Mouse (Mus musculus): ENCODE measurements at regions not wholly inside any gene's neighbourhood (a gene's known extent, or its start where the extent isn't known, plus 50 kb on each side); places are given as distances from the start of the nearest gene placed in this dataset.

GRCm38 (mm10) chr2:9395379-9395999 is 485.6 kb upstream of the 4930412O13Rik start:
- ATAC-seq (no peak), DNase-seq (no peak)
- Histone ChIP-seq H3K9ac (no peak overlapping the region), H3K36me3 (ENCODE audit: insufficient read depth) (no peaks in the 10 kb centered on the region), H3K4me3 (ENCODE audit: low read depth, low read length) (no peak overlapping the region), H3K4me2 (ENCODE audit: low read depth) (no peak overlapping the region), H3K4me1 (ENCODE audit: insufficient read depth) (no peaks in the 10 kb centered on the region), H3K9me3 (ENCODE audit: low read length) (no peaks in the 10 kb centered on the region), H3K27ac (ENCODE audit: low read depth, low read length) (no peak overlapping the region), H3K27me3 (ENCODE audit: insufficient read depth, low read length) (no peaks in the 10 kb centered on the region)
- WGBS, result 87% methylated on average over 9 of the region's 9 CpGs
- TF ChIP-seq CTCF (IDR thresholded peaks at IDR 0.05; ENCODE audit: low read depth), result no peak

- Histone ChIP-seq H3K9me3 (ENCODE audit: low read length) (no peaks in the 10 kb centered on the region), H3K27ac (ENCODE audit: low read depth, low read length) (no peak overlapping the region), H3K27me3 (ENCODE audit: insufficient read depth, low read length) (no peaks in the 10 kb centered on the region), H3K36me3 (ENCODE audit: insufficient read depth) (no peaks in the 10 kb centered on the region), H3K4me1 (ENCODE audit: insufficient read depth) (no peaks in the 10 kb centered on the region), H3K9ac (no peak overlapping the region), H3K4me3 (ENCODE audit: low read depth, low read length) (no peak overlapping the region), H3K4me2 (ENCODE audit: low read depth) (no peak overlapping the region)
- ATAC-seq (no peak), DNase-seq (no peak)
- TF ChIP-seq CTCF (IDR thresholded peaks at IDR 0.05; ENCODE audit: low read depth), result no peak
- WGBS, result 94% methylated on average over 7 of the region's 7 CpGs
Measured at GRCm38 (mm10) chr2:9401461-9401860, 479.6 kb upstream of the 4930412O13Rik start.

DNA sequence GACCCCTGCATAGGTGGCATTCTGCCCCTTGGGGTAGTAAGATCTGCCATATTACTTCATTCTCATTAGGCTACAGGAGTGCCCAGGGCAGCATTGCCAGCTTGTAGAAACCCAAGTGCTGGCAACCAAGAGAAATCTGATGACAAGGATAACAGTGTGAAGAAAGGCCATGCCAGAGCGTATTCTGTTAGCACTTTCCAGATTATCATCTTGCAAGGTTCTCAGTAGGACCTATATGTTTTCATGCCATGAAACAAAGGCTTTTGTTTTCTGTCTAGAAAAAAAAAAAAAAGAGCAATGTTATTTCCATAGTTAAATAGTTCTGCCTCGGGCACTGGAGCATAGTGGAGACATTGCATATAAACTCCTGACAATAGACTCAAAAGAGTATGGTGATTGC is 478.8 kb upstream of the 4930412O13Rik start:
- Histone ChIP-seq H3K9me3 (ENCODE audit: low read length) (no peaks in the 10 kb centered on the region), H3K4me1 (ENCODE audit: insufficient read depth) (no peaks in the 10 kb centered on the region), H3K36me3 (ENCODE audit: insufficient read depth) (no peaks in the 10 kb centered on the region), H3K9ac (no peak overlapping the region), H3K4me3 (ENCODE audit: low read depth, low read length) (no peak overlapping the region), H3K27me3 (ENCODE audit: insufficient read depth, low read length) (no peaks in the 10 kb centered on the region), H3K27ac (ENCODE audit: low read depth, low read length) (no peak overlapping the region), H3K4me2 (ENCODE audit: low read depth) (no peak overlapping the region)
- no peak for TF ChIP-seq CTCF (IDR thresholded peaks at IDR 0.05; ENCODE audit: low read depth)
- DNase-seq (no peak), ATAC-seq (no peak)
- 51% methylated on average over 2 of the region's 2 CpGs for WGBS

GRCm38 (mm10) chr2:9409075-9409474 is 472.0 kb upstream of the 4930412O13Rik start:
- Histone ChIP-seq H3K36me3 (ENCODE audit: insufficient read depth) (no peaks in the 10 kb centered on the region), H3K4me1 (ENCODE audit: insufficient read depth) (no peaks in the 10 kb centered on the region), H3K9me3 (ENCODE audit: low read length) (no peaks in the 10 kb centered on the region), H3K4me3 (ENCODE audit: low read depth, low read length) (no peak overlapping the region), H3K27me3 (ENCODE audit: insufficient read depth, low read length) (no peaks in the 10 kb centered on the region), H3K9ac (no peak overlapping the region), H3K4me2 (ENCODE audit: low read depth) (no peak overlapping the region), H3K27ac (ENCODE audit: low read depth, low read length) (no peak overlapping the region)
- DNase-seq (no peak), ATAC-seq (no peak)
- 85% methylated on average over 7 of the region's 7 CpGs for WGBS
- no peak for TF ChIP-seq CTCF (IDR thresholded peaks at IDR 0.05; ENCODE audit: low read depth)

DNA sequence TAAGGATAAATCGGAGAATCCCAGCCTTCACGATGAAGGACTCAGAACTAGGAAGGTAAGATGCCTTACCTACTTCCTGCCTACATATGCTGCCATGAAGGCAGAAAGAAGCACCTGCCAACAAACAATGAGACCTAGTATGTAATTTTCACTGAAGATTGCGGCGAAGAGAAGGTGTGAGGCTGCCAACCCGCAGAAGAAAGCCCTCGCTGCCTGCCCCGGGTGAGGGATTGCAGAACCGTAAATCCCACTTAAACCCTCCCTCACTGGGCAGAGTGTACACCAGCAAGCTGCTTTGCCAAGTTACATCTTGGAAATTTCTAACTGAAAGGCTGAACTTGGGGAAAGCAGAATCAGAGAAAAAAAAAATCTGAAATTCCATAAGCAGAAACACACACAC is 458.4 kb upstream of the 4930412O13Rik start:
- no peaks in the 10 kb centered on the region for H3K4me1 ChIP-seq (ENCODE audit: insufficient read depth)
- ATAC-seq (no peak), DNase-seq (no peak)
- H3K4me3 ChIP-seq (ENCODE audit: low read depth, low read length), result no peak overlapping the region
- TF ChIP-seq CTCF (IDR thresholded peaks at IDR 0.05; ENCODE audit: low read depth), result no peak
- H3K27me3 ChIP-seq (ENCODE audit: insufficient read depth, low read length), result no peaks in the 10 kb centered on the region
- H3K4me2 ChIP-seq (ENCODE audit: low read depth), result no peak overlapping the region
- no peaks in the 10 kb centered on the region for H3K9me3 ChIP-seq (ENCODE audit: low read length)
- WGBS, result 71% methylated on average over 8 of the region's 8 CpGs
- no peaks in the 10 kb centered on the region for H3K36me3 ChIP-seq (ENCODE audit: insufficient read depth)
- H3K27ac ChIP-seq (ENCODE audit: low read depth, low read length), result no peak overlapping the region
- H3K9ac ChIP-seq, result no peak overlapping the region

- H3K9ac ChIP-seq, result no peak overlapping the region
- ATAC-seq (no peak), DNase-seq (no peak)
- H3K4me2 ChIP-seq (ENCODE audit: low read depth), result no peak overlapping the region
- no peaks in the 10 kb centered on the region for H3K9me3 ChIP-seq (ENCODE audit: low read length)
- TF ChIP-seq CTCF (IDR thresholded peaks at IDR 0.05; ENCODE audit: low read depth), result no peak
- WGBS, result 16% methylated on average over 7 of the region's 7 CpGs
- H3K4me3 ChIP-seq (ENCODE audit: low read depth, low read length), result no peak overlapping the region
- H3K4me1 ChIP-seq (ENCODE audit: insufficient read depth), result no peaks in the 10 kb centered on the region
- no peaks in the 10 kb centered on the region for H3K27me3 ChIP-seq (ENCODE audit: insufficient read depth, low read length)
- H3K27ac ChIP-seq (ENCODE audit: low read depth, low read length), result no peak overlapping the region
- H3K36me3 ChIP-seq (ENCODE audit: insufficient read depth), result no peaks in the 10 kb centered on the region
Measured at GRCm38 (mm10) chr2:9423534-9423933, 457.5 kb upstream of the 4930412O13Rik start.

DNA sequence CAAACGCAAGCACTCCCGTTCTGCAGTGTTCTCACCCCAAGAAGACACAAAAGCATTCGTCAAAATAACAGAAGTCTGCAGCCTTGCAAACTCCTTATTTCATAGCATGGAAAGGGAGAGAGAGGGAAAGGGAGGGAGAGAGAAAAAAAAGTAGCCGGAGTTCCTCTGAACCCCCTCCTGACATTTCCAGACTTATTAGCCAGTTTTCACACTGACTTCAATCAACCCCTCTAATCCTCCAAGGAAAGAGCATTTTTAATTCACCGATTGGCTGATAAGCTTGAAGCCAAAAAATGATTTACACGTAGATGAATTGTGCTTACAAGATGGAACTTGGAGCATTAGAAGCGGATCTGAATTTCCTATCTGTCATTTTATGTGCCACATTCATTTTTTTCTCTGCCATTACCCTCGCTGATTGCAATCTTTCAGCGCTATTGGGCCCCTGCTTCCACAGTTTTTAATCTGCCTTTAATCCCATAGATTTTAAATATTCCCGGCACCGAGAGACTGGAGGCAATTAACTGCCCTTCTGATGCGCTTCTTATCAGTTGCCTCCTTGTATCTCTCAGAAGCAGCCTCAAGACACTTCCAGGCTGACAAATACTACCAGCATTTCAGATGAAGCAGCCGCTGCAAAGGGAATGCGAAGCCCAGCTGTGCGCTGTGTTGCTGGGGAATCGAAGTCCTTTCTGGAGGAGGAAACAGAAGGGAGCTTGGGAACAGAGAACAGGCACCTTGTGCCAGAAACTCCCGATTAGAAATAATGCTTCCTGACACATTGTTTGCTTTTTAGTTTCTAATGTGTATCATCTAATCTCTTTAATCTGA is 447.7 kb upstream of the 4930412O13Rik start:
- DNase-seq (peak; percentile 23), ATAC-seq (no peak)
- no peaks in the 10 kb centered on the region for H3K36me3 ChIP-seq (ENCODE audit: insufficient read depth)
- H3K4me1 ChIP-seq (ENCODE audit: insufficient read depth), result no peaks in the 10 kb centered on the region
- H3K9me3 ChIP-seq (ENCODE audit: low read length), result no peaks in the 10 kb centered on the region
- no peaks in the 10 kb centered on the region for H3K27me3 ChIP-seq (ENCODE audit: insufficient read depth, low read length)
- peak overlapping the region; percentile 1; the same call in 1 of the 2 replicates for H3K4me2 ChIP-seq (ENCODE audit: low read depth)
- TF ChIP-seq CTCF (IDR thresholded peaks at IDR 0.05; ENCODE audit: low read depth), result no peak
- H3K4me3 ChIP-seq (ENCODE audit: low read depth, low read length), result no peak overlapping the region
- H3K9ac ChIP-seq, result no peak overlapping the region
- no peak overlapping the region for H3K27ac ChIP-seq (ENCODE audit: low read depth, low read length)
- 28% methylated on average over 17 of the region's 17 CpGs for WGBS

Data from forebrain, postnatal 0 days (tissue).